10 mouse cellular contexts compared by ENCODE assay signal in genomic region chr11:33013229-33014185, GRCm38 (mm10).
DNase-seq lines count a peak whose midpoint lies in the region; ATAC-seq lines count a peak whose summit lies in the region.
"Had no signal": no experiment of that assay in that cellular context is flagged by ENCODE, and none has a peak within 500 bp of the region (broad histone marks: within the 10 kb centered on the region; RNA-seq: fewer than 3 reads in every experiment).

No protein-coding gene starts in this region.

- H3K27me3 ChIP-seq in heart, embryonic 11.5 days (ENCODE audit: control insufficient read depth, insufficient read depth, low read length): no peaks in the 10 kb centered on the region
- no peaks in the 10 kb centered on the region for H3K27me3 ChIP-seq in limb, embryonic 13.5 days
- no peaks in the 10 kb centered on the region for H3K27me3 ChIP-seq in midbrain, embryonic 11.5 days (ENCODE audit: control insufficient read depth, insufficient read depth, low read length)
- no peaks in the 10 kb centered on the region for H3K27me3 ChIP-seq in forebrain, embryonic 14.5 days (replicated peaks; ENCODE audit: control insufficient read depth, insufficient read depth, low read length)

- H3K4me2 ChIP-seq in heart, embryonic 11.5 days: no peak overlapping the region
- no peak overlapping the region for H3K4me2 ChIP-seq in limb, embryonic 13.5 days (replicated peaks)
- no peak overlapping the region for H3K4me2 ChIP-seq in midbrain, embryonic 11.5 days
- H3K4me2 ChIP-seq in forebrain, embryonic 14.5 days (ENCODE audit: low read length): no peak overlapping the region

- WGBS in heart, embryonic 11.5 days (ENCODE audit: insufficient replicate concordance): 73% methylated on average over 17 of the region's 17 CpGs
- WGBS in limb, embryonic 13.5 days: 74% methylated on average over 17 of the region's 17 CpGs
- WGBS in midbrain, embryonic 11.5 days: 73% methylated on average over 17 of the region's 17 CpGs
- 77% methylated on average over 17 of the region's 17 CpGs for whole genome bisulfite sequencing in forebrain, embryonic 14.5 days

- no peak overlapping the region for H3K27ac ChIP-seq in heart, embryonic 11.5 days (ENCODE audit: low read depth, low read length)
- H3K27ac ChIP-seq in limb, embryonic 13.5 days: peak overlapping the region; percentile 11; the same call in 1 of the 2 replicates
- H3K27ac ChIP-seq in midbrain, embryonic 11.5 days (ENCODE audit: low read depth, low read length): no peak overlapping the region
- H3K27ac ChIP-seq in forebrain, embryonic 14.5 days (ENCODE audit: low read depth, low read length): no peak overlapping the region

- H3K4me3 ChIP-seq in heart, embryonic 11.5 days (ENCODE audit: low read depth, low read length): no peak overlapping the region
- no peak overlapping the region for H3K4me3 ChIP-seq in limb, embryonic 13.5 days
- no peak overlapping the region for H3K4me3 ChIP-seq in midbrain, embryonic 11.5 days (ENCODE audit: low read depth, low read length)
- H3K4me3 ChIP-seq in forebrain, embryonic 14.5 days (ENCODE audit: low read depth, low read length): no peak overlapping the region
- H3K4me3 ChIP-seq: erythroblast, embryonic 14.5 days had no signal

- no peak for ATAC-seq in heart, embryonic 11.5 days (replicated peaks; ENCODE audit: insufficient number of reproducible peaks, low FRiP score, low TSS enrichment)
- ATAC-seq in limb, embryonic 13.5 days (ENCODE audit: low FRiP score, low read depth): peak; percentile 36; the same call in 1 of the 2 replicates
- no peak for ATAC-seq in activated CD4-positive, CD25-positive, alpha-beta regulatory T cell, adult 4 months
- no peak for ATAC-seq in midbrain, embryonic 11.5 days (ENCODE audit: low FRiP score)
- no peak for ATAC-seq in forebrain, embryonic 14.5 days

- no peaks in the 10 kb centered on the region for H3K4me1 ChIP-seq in heart, embryonic 11.5 days (ENCODE audit: control insufficient read depth, insufficient read depth, low read length)
- peaks cover 16% of the 10 kb centered on the region for H3K4me1 ChIP-seq in limb, embryonic 13.5 days
- H3K4me1 ChIP-seq in midbrain, embryonic 11.5 days (ENCODE audit: control insufficient read depth, insufficient read depth, low read length): no peaks in the 10 kb centered on the region
- no peaks in the 10 kb centered on the region for H3K4me1 ChIP-seq in forebrain, embryonic 14.5 days (ENCODE audit: control insufficient read depth, insufficient read depth, low read length)

- peak; percentile 80 to 82 for DNase-seq in heart, adult 18-20 months
- DNase-seq in urinary bladder, adult 18-20 months (ENCODE audit: low spot score in 2 of 2): peak; percentile 14 to 63
- no peak for DNase-seq in urinary bladder, postnatal 10 days (ENCODE audit: low spot score)
- no peak for DNase-seq in midbrain, embryonic 11.5 days (ENCODE audit: low spot score, missing footprints)
- no peak for DNase-seq in forebrain, embryonic 14.5 days (ENCODE audit: low spot score)
- DNase-seq: cerebellum, adult 11-12 months had no signal

- H3K9ac ChIP-seq in heart, embryonic 11.5 days (ENCODE audit: low read depth, low read length): no peak overlapping the region
- no peak overlapping the region for H3K9ac ChIP-seq in limb, embryonic 13.5 days
- no peak overlapping the region for H3K9ac ChIP-seq in midbrain, embryonic 11.5 days (ENCODE audit: low read length)
- no peak overlapping the region for H3K9ac ChIP-seq in forebrain, embryonic 14.5 days (ENCODE audit: low read length)

- H3K36me3 ChIP-seq in heart, embryonic 11.5 days (ENCODE audit: control insufficient read depth, insufficient read depth, low read length): no peaks in the 10 kb centered on the region
- H3K36me3 ChIP-seq in limb, embryonic 13.5 days: no peaks in the 10 kb centered on the region
- no peaks in the 10 kb centered on the region for H3K36me3 ChIP-seq in midbrain, embryonic 11.5 days (ENCODE audit: control insufficient read depth, insufficient read depth, low read length)
- H3K36me3 ChIP-seq in forebrain, embryonic 14.5 days (ENCODE audit: control insufficient read depth, insufficient read depth, low read length): no peaks in the 10 kb centered on the region

- H3K9me3 ChIP-seq in heart, embryonic 11.5 days (replicated peaks; ENCODE audit: control insufficient read depth, low read length): no peaks in the 10 kb centered on the region
- no peaks in the 10 kb centered on the region for H3K9me3 ChIP-seq in limb, embryonic 13.5 days
- no peaks in the 10 kb centered on the region for H3K9me3 ChIP-seq in midbrain, embryonic 11.5 days (ENCODE audit: control insufficient read depth, low read length)
- H3K9me3 ChIP-seq in forebrain, embryonic 14.5 days (replicated peaks; ENCODE audit: control insufficient read depth, low read length): no peaks in the 10 kb centered on the region

Comparison
In these comparisons a context has a peak if more than half of its experiments do, and no peak if none do; other contexts are left out.
1. DNase-seq: peak in heart, adult 18-20 months (2 of 2) and urinary bladder, adult 18-20 months (2 of 2); none in urinary bladder, postnatal 10 days (single experiment), midbrain, embryonic 11.5 days (single experiment) and forebrain, embryonic 14.5 days (single experiment).